ENCODE assay signal across 27 mouse cellular contexts in the genomic region with DNA sequence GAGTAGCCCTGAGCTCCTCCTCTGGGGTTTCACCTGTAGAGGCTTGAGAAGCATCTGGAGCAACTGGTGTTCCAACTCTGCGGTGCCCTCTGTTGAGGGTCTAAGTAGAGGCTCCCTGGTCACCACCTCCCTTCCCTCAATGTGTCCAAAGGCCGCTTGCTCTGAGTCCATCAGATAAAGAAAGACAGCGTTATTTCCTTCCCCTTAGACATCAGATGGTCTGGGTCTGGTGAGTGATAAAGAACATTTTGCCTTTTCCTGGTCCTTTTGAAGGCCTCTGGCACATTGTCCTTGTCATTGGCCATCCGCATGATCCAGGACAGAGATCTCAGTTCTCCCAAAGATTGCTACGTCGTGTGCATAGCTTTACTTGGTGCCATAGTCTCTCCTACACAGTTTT. TPM values are rescaled to one million over a fixed set of nuclear protein-coding genes. Genes with fewer than 3 reads are reported as not detected.
DNase-seq lines count a peak whose midpoint lies in the region; ATAC-seq and TF ChIP-seq lines count a peak whose summit lies in the region.
"Had no signal": no experiment of that assay in that cellular context is flagged by ENCODE, and none has a peak within 500 bp of the region (broad histone marks: within the 10 kb centered on the region; RNA-seq: fewer than 3 reads in every experiment).

No protein-coding gene starts in this region.

- ATAC-seq in G1E (ENCODE audit: extremely low read depth, insufficient number of reproducible peaks, low FRiP score, poor library complexity, severe bottlenecking): peak; percentile 28; the same call in 1 of the 2 replicates
- peak; percentile 20; the same call in 1 of the 2 replicates for ATAC-seq in common myeloid progenitor, adult 5-6 weeks (replicated peaks; ENCODE audit: low read depth, poor library complexity, severe bottlenecking)
- ATAC-seq in megakaryocyte-erythroid progenitor cell, adult 5-6 weeks (replicated peaks; ENCODE audit: low FRiP score, low TSS enrichment, poor library complexity, severe bottlenecking): peak; percentile 39
- ATAC-seq: activated CD4-positive, CD25-positive, alpha-beta regulatory T cell, adult 4 months; CD4-positive, CD25-positive, alpha-beta regulatory T cell, adult 4 months; forebrain, embryonic 13.5 days; forebrain, embryonic 15.5 days; forebrain, postnatal 0 days; Patski had no signal

- no peak for TF ChIP-seq CTCF in G1E (IDR thresholded peaks at IDR 0.05; ENCODE audit: low read depth, low read length)

- H3K9me3 ChIP-seq in G1E (replicated peaks): no peaks in the 10 kb centered on the region
- H3K9me3 ChIP-seq: embryonic facial prominence, embryonic 10.5 days; embryonic facial prominence, embryonic 12.5 days; forebrain, embryonic 13.5 days; forebrain, embryonic 15.5 days had no signal

- H3K4me3 ChIP-seq in G1E (ENCODE audit: low read depth, low read length): no peak overlapping the region
- H3K4me3 ChIP-seq: embryonic facial prominence, embryonic 10.5 days; embryonic facial prominence, embryonic 12.5 days; forebrain, embryonic 13.5 days; forebrain, embryonic 15.5 days had no signal

- no peaks in the 10 kb centered on the region for H3K36me3 ChIP-seq in G1E (replicated peaks)
- H3K36me3 ChIP-seq: embryonic facial prominence, embryonic 12.5 days; forebrain, embryonic 15.5 days had no signal

- H3K27me3 ChIP-seq in G1E (ENCODE audit: insufficient read depth, low read length): peaks cover 28% of the 10 kb centered on the region
- H3K27me3 ChIP-seq: CH12.LX; embryonic facial prominence, embryonic 12.5 days; forebrain, embryonic 13.5 days; forebrain, embryonic 15.5 days; Patski had no signal

- peak; percentile 74 for DNase-seq in 416B (ENCODE audit: low read depth)
- DNase-seq in G1E (ENCODE audit: low spot score): no peak
- no peak for DNase-seq in kidney, postnatal 10 days
- no peak for DNase-seq in adrenal gland, postnatal 14 days
- DNase-seq in frontal cortex, postnatal 25 days (ENCODE audit: low spot score in 2 of 2): no peak
- DNase-seq: adrenal gland, adult 8-10 months; adrenal gland, postnatal 25 days; B cell, adult 2 months; cerebellum, adult 11 months; cerebellum, adult 18-20 months; cerebellum, adult 8-10 months; cerebellum, adult 9-11 months; cerebellum, postnatal 14 days; cerebellum, postnatal 36 days; forebrain, postnatal 0 days had no signal

- H3K4me1 ChIP-seq in G1E (ENCODE audit: insufficient read depth, low read depth, low read length): peaks cover 3% of the 10 kb centered on the region; the same call in 1 of the 2 replicates
- H3K4me1 ChIP-seq: embryonic facial prominence, embryonic 10.5 days; embryonic facial prominence, embryonic 12.5 days; forebrain, embryonic 13.5 days; forebrain, embryonic 15.5 days had no signal

RNA-seq across cellular contexts. Expression of a gene that starts 16.3 kb away (rescaled TPM):
- total RNA-seq in G1E (2014; fragmentation: Nextera tagmentation): not detected in 2 replicates
- total RNA-seq in G1E (2017): not detected in 2 replicates
- polyA plus RNA-seq in G1E (2012): not detected in 2 replicates
- total RNA-seq in common myeloid progenitor, adult 5-6 weeks (2017): not detected in 2 replicates
- not detected in 2 replicates for total RNA-seq in megakaryocyte-erythroid progenitor cell, adult 5-6 weeks (2014; fragmentation: Nextera tagmentation)
- not detected in 2 replicates for total RNA-seq in megakaryocyte-erythroid progenitor cell, adult 5-6 weeks (2017)
- not detected in 2 replicates for total RNA-seq in adrenal gland, postnatal 14 days (2021)
- total RNA-seq: adrenal gland, adult 18-20 months; adrenal gland, adult 8-10 months; adrenal gland, postnatal 25 days; adrenal gland, postnatal 4 days; CH12.LX; forebrain, postnatal 0 days had no signal
- polyA plus RNA-seq: activated CD4-positive, CD25-positive, alpha-beta regulatory T cell, adult 4 months; CD4-positive, CD25-positive, alpha-beta regulatory T cell, adult 4 months; embryonic facial prominence, embryonic 12.5 days; forebrain, embryonic 13.5 days; forebrain, embryonic 15.5 days; forebrain, postnatal 0 days; Patski had no signal

RNA-seq across cellular contexts. Expression of a gene that starts 36.0 kb away (rescaled TPM):
- total RNA-seq in G1E (2014; fragmentation: Nextera tagmentation): 2,069 and 2,225 TPM in 2 replicates
- total RNA-seq in G1E (2017): 1,859 and 1,927 TPM in 2 replicates
- 2,214 and 2,274 TPM in 2 replicates for polyA plus RNA-seq in G1E (2012)
- 434 and 497 TPM in 2 replicates for total RNA-seq in common myeloid progenitor, adult 5-6 weeks (2017)
- 663 and 668 TPM in 2 replicates for total RNA-seq in megakaryocyte-erythroid progenitor cell, adult 5-6 weeks (2014; fragmentation: Nextera tagmentation)
- total RNA-seq in megakaryocyte-erythroid progenitor cell, adult 5-6 weeks (2017): 397 and 483 TPM in 2 replicates
- total RNA-seq in adrenal gland, postnatal 14 days (2021): 529 and 592 TPM in 2 replicates

RNA-seq across cellular contexts. Expression of a gene that starts 42.5 kb away (rescaled TPM):
- total RNA-seq in G1E (2014; fragmentation: Nextera tagmentation): 166 and 220 TPM in 2 replicates
- 39.9 and 42.9 TPM in 2 replicates for total RNA-seq in G1E (2017)
- polyA plus RNA-seq in G1E (2012): 50.9 and 53.3 TPM in 2 replicates
- 42.0 and 46.4 TPM in 2 replicates for total RNA-seq in common myeloid progenitor, adult 5-6 weeks (2017)
- total RNA-seq in megakaryocyte-erythroid progenitor cell, adult 5-6 weeks (2014; fragmentation: Nextera tagmentation): 69.9 and 95.9 TPM in 2 replicates
- total RNA-seq in megakaryocyte-erythroid progenitor cell, adult 5-6 weeks (2017): 42.1 and 79.1 TPM in 2 replicates
- total RNA-seq in adrenal gland, postnatal 14 days (2021): 90.5 and 92.7 TPM in 2 replicates
